Mouse (Mus musculus): ENCODE measurements around the gene 9630041A04Rik.

DNA sequence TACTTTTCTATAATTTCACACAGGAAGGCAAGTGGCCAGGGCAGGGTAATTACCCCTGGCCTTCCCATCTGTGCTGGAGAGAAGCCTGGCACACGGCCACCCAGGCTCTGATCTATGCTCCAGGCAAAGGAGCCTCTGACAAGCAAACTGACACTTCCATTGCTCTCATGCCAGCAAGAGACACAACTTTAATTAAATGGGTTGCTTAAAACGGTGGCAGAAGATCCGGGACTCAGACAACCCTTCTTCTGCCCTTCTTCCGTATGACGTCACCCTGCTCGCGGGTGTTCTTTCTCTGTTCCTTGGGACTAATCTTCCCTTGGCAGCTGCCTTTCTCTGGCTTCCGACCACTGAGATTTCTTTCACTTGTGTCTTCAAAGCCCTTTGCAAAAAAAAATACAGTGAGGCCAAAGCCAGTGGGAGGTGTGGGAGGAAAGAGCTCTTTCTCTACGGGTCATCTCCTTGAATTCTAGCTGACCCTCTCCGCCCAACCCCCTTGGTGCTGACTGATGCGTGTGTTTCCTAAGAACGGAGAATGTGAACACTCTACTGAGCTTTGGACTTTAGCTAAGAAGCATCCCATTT is 932 bp downstream of the 9630041A04Rik start:
- TF ChIP-seq CHD2 (IDR thresholded peaks at IDR 0.05; ENCODE audit: low read depth, low read length) (no peak), ZNF384 (IDR thresholded peaks at IDR 0.05; ENCODE audit: low read depth, low read length) (no peak), HCFC1 (IDR thresholded peaks at IDR 0.05; ENCODE audit: borderline replicate concordance, insufficient read depth, low read length) (no peak), MAFK (IDR thresholded peaks at IDR 0.05; ENCODE audit: insufficient read depth, low read depth, low read length) (no peak)
